Mouse (Mus musculus) kidney, adult 2 months (tissue): ENCODE measurements around the gene Slc39a11.

Source experiments
- CTCF ChIP-seq: fragments of 200-500 bp; conservative IDR thresholded peaks from 2 replicates; pipeline ENCODE4 v1.5.1; 2011; ENCODE audit warnings: low read depth, mild to moderate bottlenecking, control low read depth, low read length, moderate library complexity, mixed read lengths; ENCODE audit not compliant: insufficient read depth, insufficient read length
- POLR2A ChIP-seq: fragments of 200-500 bp; IDR thresholded peaks from one replicate; pipeline ENCODE4 v1.6.1; 2011; ENCODE audit warnings: low read depth, low read length, control low read depth

DNA sequence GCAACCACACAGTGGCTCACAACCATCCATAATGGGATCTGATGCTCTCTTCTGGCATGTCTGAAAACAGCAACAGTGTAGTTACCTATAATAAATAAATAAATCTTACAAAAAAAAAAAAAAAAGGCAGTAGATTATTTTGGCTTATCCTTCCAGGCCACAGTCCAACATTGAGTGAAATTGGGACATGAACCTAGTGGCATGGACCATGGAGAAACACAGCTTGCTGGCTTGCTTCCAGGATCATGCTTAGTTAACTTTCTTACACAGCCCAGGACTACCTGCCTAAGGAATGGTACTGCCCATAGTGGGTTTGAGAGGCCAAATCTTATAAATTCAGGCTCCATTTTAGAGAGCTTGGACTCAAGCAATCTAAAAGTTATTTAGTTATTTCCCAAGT is 78.3 kb downstream of the Slc39a11 start:
- TF ChIP-seq CTCF = no peak
- no peak for TF ChIP-seq POLR2A
